Comparison of ENCODE assay signal across 19 mouse cellular contexts in genomic region chr8:71613418-71613817, GRCm38 (mm10). TPM values are rescaled to one million over a fixed set of nuclear protein-coding genes. Genes with fewer than 3 reads are reported as not detected.
DNase-seq lines count a peak whose midpoint lies in the region; ATAC-seq lines count a peak whose summit lies in the region.
"Had no signal": no experiment of that assay in that cellular context is flagged by ENCODE, and none has a peak within 500 bp of the region (broad histone marks: within the 10 kb centered on the region; RNA-seq: fewer than 3 reads in every experiment).

No protein-coding gene starts in this region.

- DNase-seq in layer of hippocampus, adult 9-11 months: peak; percentile 74
- DNase-seq in layer of hippocampus, adult 18-20 months (ENCODE audit: low spot score in 2 of 2): no peak
- DNase-seq in spleen, postnatal 36 days (ENCODE audit: low spot score in 2 of 2): peak; percentile 52 to 58
- no peak for DNase-seq in spleen, postnatal 10 days (ENCODE audit: low spot score in 2 of 2)
- DNase-seq in kidney, adult 9 months: no peak
- no peak for DNase-seq in urinary bladder, postnatal 36 days (ENCODE audit: low spot score in 2 of 2)
- DNase-seq in heart, postnatal 14 days: no peak
- DNase-seq: adrenal gland, postnatal 10 days; cerebellum, adult 9-10 months; forebrain, postnatal 0 days; gastrocnemius, postnatal 10 days; heart, postnatal 36 days; kidney, adult 2 months; retina, postnatal 1 day; thymus, postnatal 36 days had no signal

- intact Hi-C loops in heart, postnatal 14 days (cut with DNase I): loop anchor here (2.0 to 5.0 kb wide), 2 partner anchors 13 to 49 kb away; no protein-coding TSS in a partner anchor

- peak; percentile 62 for ATAC-seq in megakaryocyte, adult 5-6 weeks (ENCODE audit: poor library complexity, severe bottlenecking)
- ATAC-seq: forebrain, postnatal 0 days; hindbrain, postnatal 0 days; midbrain, embryonic 15.5 days had no signal

RNA-seq across cellular contexts. Expression of gene Colgalt1, which starts 2.6 kb away (rescaled TPM):
- total RNA-seq in layer of hippocampus, adult 18-20 months (2021): 10 to 100 TPM; 53.7 to 54.1 TPM
- total RNA-seq in megakaryocyte, adult 5-6 weeks (2015): 46.8 and 51.2 TPM in 2 replicates
- 54.8 and 56.8 TPM in 2 replicates for total RNA-seq in megakaryocyte, adult 5-6 weeks (2017)
- total RNA-seq in heart, postnatal 14 days (2021): 10 to 100 TPM; 44.1 TPM

RNA-seq across cellular contexts. Expression of gene Fam129c, which starts 16.0 kb away (rescaled TPM):
- 1 to 10 TPM; 2.5 to 3.1 TPM for total RNA-seq in layer of hippocampus, adult 18-20 months (2021)
- total RNA-seq in megakaryocyte, adult 5-6 weeks (2015): 4.6 and 4.8 TPM in 2 replicates
- total RNA-seq in megakaryocyte, adult 5-6 weeks (2017): 3.6 and 8.6 TPM in 2 replicates
- 1 to 10 TPM; 1.6 to 2.7 TPM for total RNA-seq in heart, postnatal 14 days (2021)

RNA-seq across cellular contexts. Expression of gene Pgls, which starts 21.4 kb away (rescaled TPM):
- 10 to 100 TPM; 32.0 to 33.1 TPM for total RNA-seq in layer of hippocampus, adult 18-20 months (2021)
- 65.1 and 73.6 TPM in 2 replicates for total RNA-seq in megakaryocyte, adult 5-6 weeks (2015)
- 50.5 and 78.3 TPM in 2 replicates for total RNA-seq in megakaryocyte, adult 5-6 weeks (2017)
- 10 to 100 TPM; 72.9 to 74.2 TPM for total RNA-seq in heart, postnatal 14 days (2021)

RNA-seq across cellular contexts. Expression of gene Slc27a1, which starts 44.7 kb away (rescaled TPM):
- 100 to 1,000 TPM; 105 to 126 TPM for total RNA-seq in layer of hippocampus, adult 18-20 months (2021)
- 1.5 and 2.0 TPM in 2 replicates for total RNA-seq in megakaryocyte, adult 5-6 weeks (2015)
- 2.8 and 3.9 TPM in 2 replicates for total RNA-seq in megakaryocyte, adult 5-6 weeks (2017)
- total RNA-seq in heart, postnatal 14 days (2021): 100 to 1,000 TPM; 127 to 151 TPM

RNA-seq across cellular contexts. Expression of gene Nxnl1, which starts 47.0 kb away (rescaled TPM):
- total RNA-seq in layer of hippocampus, adult 18-20 months (2021): under 1 TPM; 0.12 to 0.15 TPM
- total RNA-seq in megakaryocyte, adult 5-6 weeks (2015): not detected in 2 replicates
- total RNA-seq in megakaryocyte, adult 5-6 weeks (2017): 0.11 TPM in 1 of 2 replicates, not detected in the other
- under 1 TPM; 0.10 to 0.17 TPM for total RNA-seq in heart, postnatal 14 days (2021)
- total RNA-seq: forebrain, postnatal 0 days; G1E; hindbrain, postnatal 0 days had no signal

Comparison
In these comparisons a context has a peak if more than half of its experiments do, and no peak if none do; other contexts are left out.
1. DNase-seq: peak in layer of hippocampus, adult 9-11 months (single experiment) and spleen, postnatal 36 days (2 of 2); none in layer of hippocampus, adult 18-20 months (0 of 2), spleen, postnatal 10 days (0 of 2), kidney, adult 9 months (single experiment), urinary bladder, postnatal 36 days (0 of 2) and heart, postnatal 14 days (0 of 2).